Mouse (Mus musculus) heart, adult 2 months (tissue): ENCODE measurements around the gene Paqr6.

Experiments
- CTCF ChIP-seq: fragments of 200-600 bp; IDR thresholded peaks from 2 replicates; pipeline ENCODE4 v1.8.1; 2022; ENCODE audit warnings: antibody characterized with exemption, mild to moderate bottlenecking, moderate library complexity
- EP300 ChIP-seq: fragments of 200-500 bp; IDR thresholded peaks from 2 replicates; pipeline ENCODE4 v1.6.1; 2011; ENCODE audit warnings: low read depth, low read length, control low read depth; ENCODE audit not compliant: insufficient read depth
- POLR2A ChIP-seq: fragments of 200-500 bp; IDR thresholded peaks from 2 replicates; pipeline ENCODE4 v1.6.1; 2011; ENCODE audit warnings: mild to moderate bottlenecking, low read depth, low read length, control low read depth; ENCODE audit not compliant: insufficient read depth

DNA sequence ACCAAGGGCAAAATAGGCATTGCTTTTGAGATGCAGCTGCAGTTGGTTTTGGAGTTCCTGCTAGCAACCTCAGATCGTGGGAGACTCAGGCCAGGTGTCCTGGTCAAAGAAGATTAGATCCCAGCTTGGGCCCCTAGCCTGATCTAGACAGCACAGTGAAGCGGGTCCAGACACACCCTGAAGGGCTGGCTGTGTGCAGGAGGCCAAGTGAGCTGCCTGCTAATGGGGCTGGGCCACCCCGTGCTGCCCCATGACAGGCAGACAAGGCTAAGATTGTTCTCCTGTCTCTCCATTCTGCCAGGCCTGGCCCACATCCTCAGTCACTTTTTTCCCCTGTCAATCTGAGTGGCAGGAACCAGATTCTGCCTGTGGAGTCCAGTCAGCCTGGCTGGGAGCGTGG, 684 bp upstream of the Paqr6 start:
- TF ChIP-seq CTCF = no peak
- no peak for TF ChIP-seq POLR2A
- no peak for TF ChIP-seq EP300
